Mouse (Mus musculus) forelimb bud, embryonic 11.5 days (tissue): ENCODE results near the gene Efl1.
A peak's percentile ranks its signal among the peaks of the same experiment; 100 is the strongest.
"Not testable (repeated sequence)": the region's sequence is repeated elsewhere in the genome, so short reads cannot be mapped to it uniquely, and the experiment has no call there.

Source experiments
- DNase-seq: peaks from one replicate; pipeline ENCODE4 v3.0.0-alpha.2; 2012; ENCODE audit warnings: low read depth, low spot score

The Efl1 gene

DNA sequence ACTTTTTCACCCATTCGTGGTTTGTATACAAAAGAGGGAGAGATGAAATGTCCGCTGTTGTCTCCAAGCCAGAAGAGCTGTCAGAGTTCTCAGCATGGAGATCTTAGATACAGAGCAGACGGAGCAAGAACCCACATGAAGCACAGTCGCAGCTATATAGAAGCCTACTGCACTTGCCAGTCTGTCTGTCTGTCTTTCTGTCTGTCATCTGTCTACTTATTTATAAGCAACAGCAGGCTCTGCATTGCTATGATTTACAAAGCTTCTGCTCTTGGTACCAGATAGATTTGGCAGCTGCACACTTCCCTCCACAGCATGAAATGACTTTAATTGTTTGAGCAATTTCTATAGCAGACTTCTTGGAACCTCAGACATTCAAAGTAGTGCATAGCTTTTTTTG lies 110.1 kb downstream of the Efl1 start:
- no peak for DNase-seq

DNA sequence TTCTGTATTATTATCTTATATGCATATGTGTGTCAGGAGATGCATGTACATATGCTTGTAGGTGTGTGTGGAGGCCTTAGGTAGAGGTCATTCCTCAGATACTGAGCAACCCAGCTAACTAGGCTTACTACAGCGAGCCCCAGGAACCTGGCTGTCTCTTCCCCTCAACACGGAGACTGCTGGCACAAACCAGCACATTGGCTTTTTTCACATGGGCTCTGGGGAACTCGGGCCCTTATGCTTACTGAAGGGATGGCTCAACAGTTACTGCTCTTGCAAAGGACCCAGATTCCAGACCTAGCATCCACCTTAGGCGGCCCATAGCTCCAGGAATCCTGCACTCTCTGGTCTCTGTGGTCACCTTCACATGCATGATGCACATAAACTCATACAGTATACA lies 110.7 kb downstream of the Efl1 start:
- no peak for DNase-seq

DNA sequence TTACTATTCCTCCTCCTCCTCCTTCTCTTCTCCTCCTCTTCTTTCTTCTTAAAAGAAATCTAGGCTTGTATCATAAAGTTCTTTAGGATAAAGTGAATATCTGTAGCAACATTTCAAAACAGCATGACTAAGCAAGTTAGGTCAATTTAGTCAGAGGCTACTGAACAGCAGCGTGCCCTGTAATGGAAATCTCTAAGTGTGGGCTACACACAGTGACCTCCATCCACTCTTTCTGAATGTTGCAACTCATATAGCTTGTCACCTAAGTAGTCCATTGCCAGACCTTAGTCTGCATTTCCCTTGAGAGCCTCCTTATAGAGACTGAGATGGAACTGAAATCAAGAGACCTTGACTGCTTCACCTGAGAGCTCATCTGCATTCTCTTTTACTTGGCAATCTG lies 116.5 kb downstream of the Efl1 start:
- DNase-seq, result no peak

DNA sequence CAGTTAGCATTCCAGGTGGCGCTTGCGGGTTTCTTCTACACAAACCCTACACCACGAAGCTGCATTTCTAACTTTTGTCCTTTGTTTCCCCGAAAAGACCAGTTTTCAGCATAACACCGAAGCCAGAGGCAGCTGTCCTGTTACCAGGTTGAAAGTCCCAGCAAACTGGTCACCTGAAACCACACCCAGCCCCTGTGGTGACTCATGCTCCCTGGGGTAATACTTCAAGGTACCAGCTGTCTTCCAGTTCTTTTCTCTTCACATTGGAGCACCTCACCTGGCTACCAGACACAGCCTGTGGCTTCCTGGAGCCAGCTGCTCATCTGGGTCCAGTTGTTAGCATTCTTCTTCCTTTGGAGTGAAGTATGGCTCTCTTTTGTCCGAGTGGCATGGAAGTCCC lies 118.2 kb downstream of the Efl1 start:
- no peak for DNase-seq

DNA sequence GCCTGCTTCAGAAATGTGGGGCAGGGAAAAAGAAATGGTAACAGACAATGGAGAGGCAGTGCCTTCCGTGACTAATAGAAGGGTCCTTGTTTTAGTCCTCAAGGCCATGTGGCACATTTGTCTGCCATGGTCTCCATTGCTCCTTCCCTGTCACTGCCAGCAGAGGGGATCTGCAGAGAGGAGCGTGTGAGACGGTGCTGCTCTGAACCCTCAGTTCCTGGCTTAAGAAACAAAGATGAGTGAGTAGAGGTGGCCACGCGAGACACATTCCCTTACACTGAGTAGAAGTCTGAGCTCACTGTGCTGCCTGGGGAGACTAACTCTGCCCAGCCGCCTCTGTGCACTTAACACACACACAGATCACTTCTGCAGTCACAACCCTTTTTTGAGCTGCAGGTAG lies 121.8 kb downstream of the Efl1 start:
- DNase-seq, result no peak

DNA sequence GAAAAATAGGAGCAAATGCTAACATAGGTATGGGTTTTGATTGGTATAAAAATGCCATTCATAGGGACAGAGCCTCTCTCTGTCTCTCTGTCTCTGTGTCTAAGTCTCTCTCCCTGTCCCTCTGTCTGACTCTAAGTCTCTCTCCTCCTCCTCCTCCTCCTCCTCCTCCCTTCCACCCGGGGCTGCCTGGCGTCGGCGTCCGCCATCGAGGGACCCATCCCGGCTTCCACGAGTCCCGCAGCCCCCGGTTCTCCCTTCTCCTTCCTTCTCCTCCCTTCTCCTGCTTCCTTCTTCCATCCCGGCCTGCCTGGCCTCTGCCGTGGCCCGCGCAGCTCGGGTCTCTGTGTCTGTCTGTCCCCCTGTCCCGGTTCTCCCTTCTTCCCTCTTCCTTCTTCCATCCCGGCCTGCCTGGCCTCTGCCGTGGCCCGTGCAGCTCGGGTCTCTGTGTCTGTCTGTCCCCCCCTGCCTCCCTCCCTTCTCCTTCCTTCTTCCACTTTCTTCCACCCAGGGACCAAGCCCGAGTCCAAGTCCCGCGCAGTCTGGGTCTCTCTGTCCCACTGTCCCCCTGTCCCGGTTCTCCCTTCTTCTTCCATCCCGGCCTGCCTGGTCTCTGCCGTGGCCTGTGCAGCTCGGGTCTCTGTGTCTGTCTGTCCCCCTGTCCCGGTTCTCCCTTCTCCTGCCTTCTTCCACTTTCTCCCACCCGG lies 122.7 kb downstream of the Efl1 start:
- peak; percentile 72 for DNase-seq

DNA sequence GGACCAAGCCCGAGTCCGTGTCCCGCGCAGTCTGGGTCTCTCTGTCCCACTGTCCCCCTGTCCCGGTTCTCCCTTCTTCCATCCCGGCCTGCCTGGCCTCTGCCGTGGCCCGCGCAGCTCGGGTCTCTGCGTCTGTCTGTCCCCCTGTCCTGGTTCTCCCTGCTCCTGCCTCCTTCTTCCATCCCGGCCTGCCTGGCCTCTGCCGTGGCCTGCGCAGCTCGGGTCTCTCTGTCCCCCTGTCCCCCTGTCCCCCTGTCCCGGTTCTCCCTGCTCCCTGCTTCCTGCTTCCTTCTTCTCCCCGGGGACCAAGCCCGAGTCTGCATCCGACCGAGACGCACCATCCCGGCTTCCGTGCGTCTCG lies 123.2 kb downstream of the Efl1 start:
- not testable (repeated sequence) for DNase-seq

DNA sequence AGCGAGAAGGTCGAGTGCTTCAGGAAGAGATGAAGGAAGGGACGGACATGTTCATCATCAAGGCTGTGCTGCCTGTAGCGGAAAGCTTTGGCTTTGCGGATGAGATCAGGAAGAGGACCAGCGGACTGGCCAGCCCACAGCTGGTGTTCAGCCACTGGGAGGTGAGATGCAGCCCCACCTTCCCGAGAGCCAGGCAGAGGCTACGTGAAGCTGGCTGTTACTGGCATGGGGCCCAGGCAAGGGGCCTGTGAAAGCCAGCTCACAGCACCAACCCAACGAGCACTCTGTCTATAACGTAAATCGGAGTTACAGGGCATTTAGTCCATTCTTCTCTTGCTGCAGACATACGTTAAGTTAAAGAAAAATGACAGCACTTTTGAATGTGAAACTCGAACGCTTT lies 124.1 kb downstream of the Efl1 start:
- no peak for DNase-seq

DNA sequence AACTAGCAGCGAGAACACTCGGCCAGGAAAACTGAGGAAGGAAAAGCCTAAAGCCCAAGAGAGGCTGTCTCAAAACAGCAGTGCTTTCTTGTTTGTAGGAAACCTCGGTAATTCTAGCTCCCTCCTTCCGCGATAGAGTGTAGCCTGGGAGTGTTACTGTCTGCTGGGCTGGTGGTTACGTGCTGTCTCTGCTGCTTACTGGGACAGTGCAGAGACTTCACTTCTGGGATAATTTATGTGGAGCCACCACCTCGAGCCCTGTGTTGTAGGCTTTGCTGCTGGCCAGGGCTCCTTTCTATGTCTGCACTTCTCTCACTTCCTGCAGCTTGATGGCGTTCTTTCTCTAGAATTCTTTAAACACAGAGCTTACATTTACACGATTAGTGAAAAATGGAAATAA lies 124.7 kb downstream of the Efl1 start:
- no peak for DNase-seq

DNA sequence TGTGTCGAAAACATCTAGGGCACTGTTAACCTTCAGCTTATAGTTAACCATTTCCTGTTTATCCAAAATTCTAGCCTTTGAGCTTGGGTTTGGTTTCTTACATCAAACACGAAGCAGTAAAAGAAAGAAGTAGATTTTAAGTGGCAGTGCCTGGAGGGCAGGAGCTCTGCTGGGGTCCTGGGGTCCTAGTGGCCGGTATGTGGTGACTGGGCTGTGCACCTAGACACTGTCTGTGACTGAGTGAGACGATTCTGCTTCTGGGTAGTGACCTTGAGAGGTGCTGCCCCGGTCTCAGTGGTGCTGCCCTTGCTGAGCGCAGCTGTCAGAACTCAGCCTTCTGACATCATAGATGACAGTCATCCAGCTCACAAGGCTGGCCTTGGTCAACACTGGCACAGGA lies 125.5 kb downstream of the Efl1 start:
- DNase-seq, result no peak

DNA sequence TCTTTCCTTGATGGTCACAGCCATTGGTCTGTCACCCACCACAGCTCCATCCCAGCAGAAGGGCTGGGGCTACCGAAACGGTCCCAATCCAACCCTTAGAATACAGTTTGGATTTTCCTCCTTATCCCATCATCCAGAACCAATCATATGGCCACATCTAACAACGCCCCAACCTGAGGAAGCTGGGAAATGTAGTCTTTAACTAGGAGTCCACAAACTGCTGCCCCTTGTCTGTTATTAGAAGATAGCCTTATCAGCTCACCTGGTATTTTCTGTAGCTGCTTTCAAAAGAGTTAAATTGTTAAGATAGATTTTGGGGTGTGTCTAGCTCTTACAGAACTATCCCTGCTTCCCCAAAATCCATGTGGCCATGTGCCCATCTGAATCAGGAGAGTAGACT lies 126.7 kb downstream of the Efl1 start:
- no peak for DNase-seq

DNA sequence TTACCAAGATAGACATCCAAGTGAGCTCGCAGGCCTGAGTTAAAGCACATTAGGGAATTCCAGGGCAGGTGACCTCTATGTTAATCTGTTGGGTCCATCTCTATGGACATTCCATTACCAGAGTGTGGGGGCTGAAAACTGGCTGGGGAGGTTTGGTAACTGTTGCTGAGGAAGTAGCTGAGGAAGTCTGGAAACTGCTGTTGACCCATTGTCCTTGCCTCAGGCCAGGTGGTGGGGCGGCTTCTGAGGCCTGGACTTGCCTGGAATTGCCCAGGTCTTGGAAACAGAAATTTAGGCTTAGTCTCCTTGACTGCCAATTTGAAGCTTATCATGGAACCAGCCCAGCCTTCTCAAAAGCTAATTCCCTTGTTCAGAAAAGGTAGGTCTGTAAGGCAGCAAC lies 134.7 kb downstream of the Efl1 start:
- DNase-seq, result no peak

DNA sequence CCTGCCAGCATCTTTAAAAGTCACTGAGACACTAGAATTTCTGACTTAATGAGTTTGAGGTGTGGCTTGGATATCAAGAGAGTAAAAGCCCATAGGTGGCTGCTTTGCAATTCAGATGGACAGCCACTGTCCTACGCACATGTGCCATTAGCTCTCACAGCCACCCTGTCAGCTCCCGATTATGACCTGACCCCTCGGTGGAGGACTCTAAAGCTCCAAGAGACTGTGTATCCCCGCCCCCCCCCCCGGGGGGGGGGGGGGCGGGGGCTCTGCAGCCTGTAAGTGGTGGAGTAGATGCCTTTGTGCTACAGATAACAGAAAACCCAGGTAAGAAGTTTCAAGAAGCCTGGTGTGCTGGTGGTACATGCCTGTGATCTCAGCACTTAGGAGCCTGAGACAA lies 135.3 kb downstream of the Efl1 start:
- no peak for DNase-seq

DNA sequence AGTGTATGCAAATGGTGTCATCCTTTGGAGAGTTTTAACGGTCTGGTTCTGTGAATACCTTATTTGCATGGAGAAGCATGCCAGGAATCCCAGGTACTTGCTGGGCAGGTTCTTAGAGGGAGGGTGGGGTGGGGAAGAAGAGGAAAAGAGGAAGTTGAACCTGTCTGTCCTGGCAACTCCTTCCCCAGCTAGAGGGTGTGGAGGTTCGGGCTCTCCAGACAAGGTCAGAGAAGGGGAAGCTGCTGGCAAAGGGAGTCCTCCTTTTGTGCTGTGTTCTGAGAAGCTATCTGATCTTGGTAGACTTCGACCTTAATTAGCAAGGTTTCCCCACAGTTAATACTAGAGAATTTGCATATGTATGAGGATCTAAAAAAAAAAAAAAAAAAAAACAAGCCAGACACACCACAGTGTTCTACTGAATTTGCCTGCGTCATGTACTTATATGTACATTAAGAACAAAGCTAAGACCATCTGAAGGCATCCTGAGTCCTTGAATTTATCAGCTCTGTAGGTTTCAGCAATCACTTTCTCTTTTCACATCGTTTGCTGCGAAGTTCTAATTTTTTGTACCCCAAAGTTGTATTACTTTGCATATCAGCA lies 137.0 kb downstream of the Efl1 start:
- no peak for DNase-seq

DNA sequence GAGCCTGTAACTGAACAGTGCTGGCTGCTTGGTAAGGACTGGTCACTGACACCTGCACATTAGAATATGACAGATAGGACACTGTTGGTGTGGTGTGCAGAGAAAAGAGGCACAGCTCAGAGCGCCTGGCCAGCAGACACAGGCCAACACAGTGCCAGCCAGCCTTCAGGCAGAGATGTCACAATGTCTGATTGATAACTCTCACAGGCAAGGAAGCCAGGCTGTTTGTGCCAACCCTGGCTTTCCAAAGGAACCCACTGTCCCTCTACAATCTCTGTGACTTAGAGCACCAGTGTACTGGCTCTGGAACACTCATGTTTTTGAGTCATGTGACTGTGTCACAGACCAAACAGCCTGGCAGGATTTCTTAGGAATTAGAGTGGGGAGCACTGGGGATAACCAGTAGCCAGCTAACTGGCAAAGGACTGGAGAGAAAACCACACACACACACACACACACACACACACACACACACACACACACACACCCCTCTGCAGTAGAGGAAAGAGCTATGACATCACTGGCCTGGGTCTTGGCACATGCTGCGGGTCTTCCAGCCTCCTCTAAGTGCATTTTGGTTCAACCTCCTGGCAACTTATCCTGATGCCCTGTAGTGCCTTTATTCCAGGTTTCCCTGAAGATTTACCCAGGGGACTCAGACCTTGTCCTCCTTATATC lies 137.7 kb downstream of the Efl1 start:
- no peak for DNase-seq

DNA sequence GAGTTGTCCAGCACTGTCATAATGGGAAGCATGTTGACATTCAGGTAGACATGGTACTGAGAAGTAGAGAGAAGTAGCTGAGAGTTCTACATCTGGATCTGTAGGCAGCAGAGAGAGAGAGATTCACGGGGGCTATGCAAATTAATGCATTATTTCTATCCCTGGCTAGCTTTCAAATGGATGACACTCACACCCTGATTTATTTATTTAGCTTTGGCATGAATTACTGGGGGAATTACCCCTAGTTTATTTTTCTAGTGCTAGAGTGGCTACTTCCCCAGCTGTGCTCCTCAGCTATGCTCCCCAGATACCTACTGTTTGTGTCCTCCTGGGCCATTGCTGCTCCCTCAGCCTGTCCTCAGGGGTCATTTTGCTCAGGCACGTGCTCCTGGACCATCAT lies 144.2 kb downstream of the Efl1 start:
- no peak for DNase-seq

DNA sequence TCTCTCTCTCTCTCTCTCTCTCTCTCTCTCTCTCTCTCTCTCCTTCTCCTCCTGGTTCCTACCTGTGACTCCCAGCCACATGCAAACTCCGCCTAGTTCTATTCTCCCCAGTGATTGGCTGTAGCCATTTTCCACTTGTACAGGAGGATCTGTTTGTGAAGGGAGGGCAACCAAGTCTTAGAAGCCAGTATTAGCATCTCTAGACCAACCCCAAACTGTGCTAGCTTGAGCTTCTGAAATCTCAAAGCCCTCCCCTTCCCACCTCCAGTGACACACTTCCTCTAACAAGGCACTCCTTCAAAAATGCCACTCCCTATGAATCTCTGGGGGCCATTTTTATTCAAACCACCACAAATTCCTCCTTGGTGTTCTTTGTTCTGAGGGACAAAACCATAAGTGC lies 144.7 kb downstream of the Efl1 start:
- DNase-seq, result no peak

DNA sequence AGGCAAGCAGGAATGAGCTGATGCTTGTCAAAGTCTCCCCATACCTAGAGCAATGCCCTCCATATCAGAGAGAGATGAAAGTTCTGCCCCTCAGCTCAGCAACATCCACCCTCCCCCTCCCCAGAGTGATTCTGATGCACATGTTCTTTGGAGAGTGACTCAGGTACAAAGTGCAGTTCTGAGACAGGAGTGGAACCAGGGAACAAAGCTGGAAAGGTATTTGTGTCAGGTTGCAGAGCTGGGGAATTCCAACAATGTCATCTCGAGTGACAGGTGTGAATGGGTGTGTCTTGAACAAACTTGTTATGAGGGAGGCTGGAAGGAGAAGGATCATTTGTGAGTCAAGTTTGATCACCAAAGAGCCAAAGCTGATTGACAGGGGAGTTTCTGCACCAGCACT lies 146.1 kb downstream of the Efl1 start:
- DNase-seq, result no peak

DNA sequence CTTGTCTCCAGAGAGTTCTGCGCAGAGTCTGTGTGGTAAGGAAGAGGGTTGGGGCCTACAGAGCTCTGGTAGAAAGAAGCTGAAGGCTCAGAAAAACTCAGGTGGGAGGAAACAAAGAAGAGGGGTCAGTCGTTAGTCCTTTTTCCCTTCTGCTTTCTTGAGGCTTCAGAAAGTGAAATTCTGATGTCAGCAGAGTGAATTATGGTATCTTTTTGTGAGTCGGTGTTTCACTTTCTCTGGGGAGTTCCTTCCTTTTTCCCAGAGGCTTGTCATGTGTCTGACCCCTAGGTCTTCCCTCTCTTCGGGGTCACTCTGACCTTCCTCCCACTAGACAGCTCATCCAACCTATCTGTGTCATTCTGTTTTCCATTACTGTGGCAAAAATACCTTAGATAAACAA lies 153.8 kb downstream of the Efl1 start:
- DNase-seq, result no peak

DNA sequence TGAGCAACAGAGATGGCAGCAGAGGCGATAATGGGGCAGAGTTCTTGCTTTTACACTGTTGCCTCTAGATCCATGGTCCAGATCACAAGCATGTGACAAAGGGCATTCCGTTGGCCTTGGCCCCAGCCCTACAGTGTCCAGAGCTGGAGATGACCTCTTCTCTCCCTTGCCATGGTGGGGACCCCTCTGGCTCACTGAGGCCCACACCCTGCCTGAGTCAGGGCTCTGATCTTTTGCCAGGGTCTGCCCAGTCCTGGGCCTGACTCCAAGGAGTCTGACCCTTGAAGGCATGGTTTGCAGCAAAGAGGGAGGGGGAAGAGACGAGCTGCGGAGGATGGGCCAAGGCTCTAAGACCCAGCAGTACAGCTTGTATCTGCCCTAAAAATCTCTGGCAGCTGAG lies 159.8 kb downstream of the Efl1 start:
- no peak for DNase-seq

DNA sequence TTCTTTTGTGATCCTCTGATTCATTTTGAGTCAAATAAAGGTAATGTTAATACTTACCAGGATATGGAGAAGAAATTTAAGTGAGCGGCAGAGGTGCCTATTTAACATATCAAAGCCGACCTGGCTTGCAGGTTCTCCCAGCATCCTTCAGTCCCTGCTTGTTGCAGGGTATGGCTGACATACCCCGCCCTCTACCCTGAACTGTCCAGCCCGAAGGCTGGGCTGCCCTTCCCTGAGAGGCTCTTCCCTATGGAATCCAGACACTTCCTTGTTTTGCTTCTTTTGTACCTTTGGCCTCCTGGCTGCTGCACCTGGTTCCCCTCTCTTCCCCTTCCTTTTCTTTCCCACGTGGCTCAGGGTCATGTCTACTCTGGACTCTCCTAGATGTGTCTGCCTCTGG lies 160.7 kb downstream of the Efl1 start:
- DNase-seq, result no peak

DNA sequence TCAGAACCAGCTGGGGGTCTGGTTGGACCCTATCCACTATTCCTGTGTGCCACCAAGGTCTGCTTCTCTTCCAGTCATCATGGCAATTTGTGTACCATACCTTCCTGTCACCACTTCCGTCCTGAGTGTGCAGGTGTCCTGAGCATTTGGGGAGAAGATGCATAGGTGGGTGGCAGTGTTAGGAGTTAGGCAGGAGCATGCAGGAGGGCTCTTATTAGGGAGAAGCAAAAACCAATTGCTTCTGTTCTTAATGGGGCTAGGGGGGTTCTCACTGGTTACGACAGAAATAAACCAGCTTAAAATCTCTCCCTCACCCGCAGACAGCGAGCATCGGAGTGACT lies 162.4 kb downstream of the Efl1 start:
- DNase-seq, result no peak

DNA sequence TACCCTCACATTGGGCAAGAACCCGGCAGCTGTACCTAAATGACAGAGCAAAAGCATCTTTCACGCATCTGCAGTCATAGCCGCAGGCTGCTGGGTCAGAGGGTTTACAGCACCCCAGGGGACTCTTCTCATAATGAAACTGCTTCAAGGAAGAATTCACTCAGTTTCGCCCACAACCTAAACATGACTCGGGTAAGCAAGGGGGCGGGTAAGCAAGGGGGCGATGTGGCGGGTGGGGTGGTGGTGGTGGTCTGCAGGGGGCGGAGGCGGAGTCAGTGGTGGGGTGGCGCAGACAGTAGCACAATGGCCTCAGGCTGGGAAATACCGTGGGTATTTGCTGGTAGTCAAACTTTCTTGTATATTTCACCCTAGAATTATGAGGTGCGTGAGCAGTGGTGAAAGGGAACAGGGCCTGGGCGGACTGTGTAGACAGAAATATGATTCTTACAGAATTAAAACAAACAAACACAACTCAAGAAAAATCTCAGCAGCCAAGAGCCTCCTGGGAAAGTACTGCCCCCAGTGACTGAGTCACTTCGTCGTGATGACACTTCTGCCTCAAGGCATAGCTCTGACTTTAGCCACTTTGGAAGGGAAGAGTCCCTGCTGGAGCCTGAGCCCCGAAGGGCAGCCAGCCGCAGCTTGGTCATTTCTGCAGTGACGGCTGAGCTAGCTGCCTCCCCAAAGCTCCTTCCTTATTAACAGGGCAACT lies 162.9 kb downstream of the Efl1 start:
- peak; percentile 75 for DNase-seq
